Mouse (Mus musculus) megakaryocyte, embryonic 14.5 days (primary cell): ENCODE results near the gene Nkapl.
"Not testable (repeated sequence)": the region's sequence is repeated elsewhere in the genome, so short reads cannot be mapped to it uniquely, and the experiment has no call there.

Experiments
- FLI1 ChIP-seq: IDR thresholded peaks from 2 replicates; pipeline ENCODE4 v1.6.1; 2012; ENCODE audit warnings: low read length, inconsistent platforms, mixed read lengths
- GATA1 ChIP-seq: IDR thresholded peaks from 3 replicates; pipeline ENCODE4 v1.6.1; 2012; ENCODE audit warnings: mixed read lengths, low read length, inconsistent platforms, borderline replicate concordance

- TF ChIP-seq GATA1, FLI1: not testable (repeated sequence)
Observed at GRCm38 (mm10) chr13:21478759-21479670, 10.7 kb upstream of the Nkapl start, which contains the start of the genes Zkscan4 and Gm10065.
